Mouse (Mus musculus): ENCODE results near the gene Cox11. TPM values are rescaled to one million over a fixed set of nuclear protein-coding genes. Genes with fewer than 3 reads are reported as not detected.

The Cox11 gene
- polyA plus RNA-seq, 1 experiment = 9.5 TPM

DNA sequence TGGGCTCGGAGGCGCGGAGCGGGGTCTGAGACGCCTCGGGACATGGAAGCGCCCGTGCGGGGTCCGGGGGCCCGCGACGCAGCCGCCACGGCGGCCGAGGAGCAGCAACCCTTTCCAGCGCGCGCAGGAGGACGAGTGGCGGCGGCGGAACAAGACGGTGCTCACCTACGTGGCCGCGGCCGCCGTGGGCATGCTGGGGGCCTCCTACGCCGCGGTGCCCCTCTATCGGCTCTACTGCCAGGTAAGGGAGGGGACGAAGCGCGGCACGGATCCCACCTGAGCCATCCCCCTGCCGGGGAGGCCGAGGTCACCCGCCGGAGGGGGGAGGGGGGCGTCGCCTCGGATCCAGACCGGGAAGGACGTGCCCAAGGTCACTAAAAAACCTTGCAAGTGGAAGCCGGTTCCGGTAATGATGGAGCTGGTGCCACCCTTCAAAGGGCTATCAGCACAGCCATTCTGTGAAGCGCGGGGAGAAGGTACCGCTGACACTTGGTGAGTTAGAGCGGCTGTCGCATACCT is 398 bp downstream of the Cox11 start:
- H3K4me1 ChIP-seq (ENCODE audit: control insufficient read depth, insufficient read depth, insufficient read length) = no peaks in the 10 kb centered on the region; the same call in 1 of the 2 replicates
- H3K27ac ChIP-seq (ENCODE audit: insufficient read depth, low read length) = peak overlapping the region; percentile 80
- no peaks in the 10 kb centered on the region; the same call in 1 of the 2 replicates for H3K36me3 ChIP-seq (ENCODE audit: control insufficient read depth, insufficient read depth, low read length)
- no peak for TF ChIP-seq CTCF (IDR thresholded peaks at IDR 0.05; ENCODE audit: extremely low read depth, insufficient read depth, insufficient read length, insufficient replicate concordance)
- no peak for TF ChIP-seq POLR2A (IDR thresholded peaks at IDR 0.05; ENCODE audit: low read depth, low read length)
- no peaks in the 10 kb centered on the region for H3K27me3 ChIP-seq (ENCODE audit: control insufficient read depth, insufficient read depth, low read length)
- under 1% methylated on average over 49 of the region's 54 CpGs for WGBS
- DNase-seq (ENCODE audit: low read depth in 1 of 2, low spot score in 2 of 2) = no peak
- peak overlapping the region; percentile 84 for H3K4me3 ChIP-seq (ENCODE audit: extremely low read depth, insufficient read depth, insufficient read length)

DNA sequence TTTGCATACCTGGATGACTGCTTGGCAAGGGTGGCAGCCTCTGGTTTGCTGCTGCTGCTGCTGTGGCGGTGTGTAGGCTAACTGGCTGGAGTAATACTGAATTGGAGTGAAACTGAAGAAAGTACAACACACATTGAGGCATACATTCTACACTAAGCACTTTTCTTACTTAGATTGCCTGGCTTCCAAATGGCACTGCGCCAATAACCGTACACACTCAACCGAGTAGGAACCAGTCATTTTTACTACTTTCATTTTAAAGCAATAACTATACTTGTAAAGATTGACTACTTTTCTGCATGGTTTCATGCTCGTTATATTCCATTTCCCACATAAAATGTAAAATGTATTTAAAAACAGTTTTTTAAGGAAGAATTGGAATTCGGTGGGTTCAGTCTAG is 11.8 kb downstream of the Cox11 start:
- no peak overlapping the region for H3K4me3 ChIP-seq (ENCODE audit: extremely low read depth, insufficient read depth, insufficient read length)
- DNase-seq (ENCODE audit: low read depth in 1 of 2, low spot score in 2 of 2) = no peak
- 77% methylated on average over 6 of the region's 6 CpGs for WGBS
- peaks cover 18% of the 10 kb centered on the region for H3K36me3 ChIP-seq (ENCODE audit: control insufficient read depth, insufficient read depth, low read length)
- H3K27me3 ChIP-seq (ENCODE audit: control insufficient read depth, insufficient read depth, low read length) = no peaks in the 10 kb centered on the region
- no peak overlapping the region for H3K27ac ChIP-seq (ENCODE audit: insufficient read depth, low read length)
- no peaks in the 10 kb centered on the region for H3K4me1 ChIP-seq (ENCODE audit: control insufficient read depth, insufficient read depth, insufficient read length)
- TF ChIP-seq CTCF (IDR thresholded peaks at IDR 0.05; ENCODE audit: extremely low read depth, insufficient read depth, insufficient read length, insufficient replicate concordance) (no peak), POLR2A (IDR thresholded peaks at IDR 0.05; ENCODE audit: low read depth, low read length) (no peak)

DNA sequence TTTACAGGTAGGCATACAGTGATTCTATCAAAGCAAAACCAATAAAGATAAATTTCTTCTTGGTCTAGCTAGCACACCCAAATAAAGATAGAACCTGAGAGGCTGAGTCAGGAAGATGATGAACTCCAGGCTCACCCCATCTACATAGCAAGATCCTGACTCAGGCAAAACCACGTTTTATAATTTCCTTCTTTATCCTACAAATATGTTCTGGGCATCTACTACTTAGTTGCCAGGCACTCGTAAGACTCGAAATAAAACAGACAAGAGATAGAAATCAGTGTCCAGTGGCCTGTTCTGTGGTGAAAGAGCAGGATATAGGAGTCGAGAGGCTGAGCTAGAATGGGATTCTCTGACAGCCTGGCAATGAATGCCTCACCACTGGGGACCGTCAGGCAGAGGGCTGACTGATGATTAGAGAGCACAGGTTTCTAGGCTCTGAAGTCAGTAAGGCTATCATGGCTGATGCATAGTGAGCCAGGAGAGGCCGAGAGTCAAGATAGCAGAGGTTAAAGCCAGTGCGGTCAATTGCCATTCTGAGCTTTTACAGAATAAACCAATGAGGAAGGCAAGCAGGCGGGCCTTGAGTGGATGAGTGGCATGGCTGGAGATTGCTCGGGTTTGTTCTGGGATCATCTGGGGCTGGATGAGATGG is 12.4 kb downstream of the Cox11 start:
- 92% methylated on average over 9 of the region's 9 CpGs for WGBS
- no peak overlapping the region for H3K27ac ChIP-seq (ENCODE audit: insufficient read depth, low read length)
- H3K27me3 ChIP-seq (ENCODE audit: control insufficient read depth, insufficient read depth, low read length) = no peaks in the 10 kb centered on the region
- DNase-seq (ENCODE audit: low read depth in 1 of 2, low spot score in 2 of 2) = no peak
- TF ChIP-seq POLR2A (IDR thresholded peaks at IDR 0.05; ENCODE audit: low read depth, low read length) = no peak
- peaks cover 15% of the 10 kb centered on the region for H3K36me3 ChIP-seq (ENCODE audit: control insufficient read depth, insufficient read depth, low read length)
- H3K4me3 ChIP-seq (ENCODE audit: extremely low read depth, insufficient read depth, insufficient read length) = no peak overlapping the region
- H3K4me1 ChIP-seq (ENCODE audit: control insufficient read depth, insufficient read depth, insufficient read length) = no peaks in the 10 kb centered on the region

DNA sequence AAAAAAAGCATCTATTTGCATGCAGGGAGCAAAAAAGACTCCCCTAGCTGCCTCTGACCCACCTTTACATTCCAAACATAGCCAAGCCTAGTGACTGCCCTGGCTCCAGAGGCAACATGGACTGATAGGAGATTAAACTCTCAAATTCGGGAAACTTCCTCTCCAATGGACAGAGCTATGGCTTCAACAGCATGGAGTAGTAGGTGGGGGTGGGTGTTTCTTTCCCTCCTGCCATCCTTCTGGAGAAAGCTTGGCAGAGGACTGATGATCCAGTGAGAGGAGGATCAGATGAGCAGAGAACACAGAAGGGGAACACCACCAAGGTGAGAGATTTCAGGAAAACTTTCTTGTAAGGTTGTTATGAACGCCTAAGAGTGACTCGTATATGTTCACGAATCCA is 14.6 kb downstream of the Cox11 start:
- Histone ChIP-seq H3K4me1 (ENCODE audit: control insufficient read depth, insufficient read depth, insufficient read length) (no peaks in the 10 kb centered on the region), H3K27ac (ENCODE audit: insufficient read depth, low read length) (no peak overlapping the region), H3K27me3 (ENCODE audit: control insufficient read depth, insufficient read depth, low read length) (no peaks in the 10 kb centered on the region), H3K4me3 (ENCODE audit: extremely low read depth, insufficient read depth, insufficient read length) (no peak overlapping the region), H3K36me3 (ENCODE audit: control insufficient read depth, insufficient read depth, low read length) (peaks cover 8% of the 10 kb centered on the region)
- no peak for TF ChIP-seq POLR2A (IDR thresholded peaks at IDR 0.05; ENCODE audit: low read depth, low read length)
- no peak for DNase-seq (ENCODE audit: low read depth in 1 of 2, low spot score in 2 of 2)
- 94% methylated on average over 4 of the region's 4 CpGs for WGBS

DNA sequence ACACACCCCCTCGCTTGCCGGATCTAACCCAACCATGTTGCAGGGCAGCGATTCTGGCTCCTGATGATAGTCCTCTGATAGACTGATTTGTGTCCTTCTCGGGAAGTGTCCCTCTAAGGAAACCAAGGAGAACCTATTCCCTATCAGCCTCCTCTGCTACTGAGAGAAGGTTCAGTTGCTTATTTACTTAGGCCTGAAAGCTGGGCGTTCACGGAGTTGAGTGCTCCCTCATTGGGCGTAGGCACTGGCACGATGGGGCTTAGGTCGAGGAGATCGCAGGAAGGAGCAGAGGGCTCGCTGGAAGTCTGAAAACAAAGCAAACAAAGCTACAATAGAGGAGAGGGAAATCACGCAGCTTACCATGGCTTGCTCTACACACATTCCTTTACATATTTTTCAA is 19.6 kb downstream of the Cox11 start:
- peaks cover 1% of the 10 kb centered on the region; the same call in 1 of the 2 replicates for H3K36me3 ChIP-seq (ENCODE audit: control insufficient read depth, insufficient read depth, low read length)
- H3K27me3 ChIP-seq (ENCODE audit: control insufficient read depth, insufficient read depth, low read length) = no peaks in the 10 kb centered on the region
- no peaks in the 10 kb centered on the region for H3K4me1 ChIP-seq (ENCODE audit: control insufficient read depth, insufficient read depth, insufficient read length)
- no peak for DNase-seq (ENCODE audit: low read depth in 1 of 2, low spot score in 2 of 2)
- no peak overlapping the region for H3K27ac ChIP-seq (ENCODE audit: insufficient read depth, low read length)
- 94% methylated on average over 12 of the region's 12 CpGs for WGBS
- no peak overlapping the region for H3K4me3 ChIP-seq (ENCODE audit: extremely low read depth, insufficient read depth, insufficient read length)
- TF ChIP-seq CTCF (IDR thresholded peaks at IDR 0.05; ENCODE audit: extremely low read depth, insufficient read depth, insufficient read length, insufficient replicate concordance) (no peak), POLR2A (IDR thresholded peaks at IDR 0.05; ENCODE audit: low read depth, low read length) (no peak)

DNA sequence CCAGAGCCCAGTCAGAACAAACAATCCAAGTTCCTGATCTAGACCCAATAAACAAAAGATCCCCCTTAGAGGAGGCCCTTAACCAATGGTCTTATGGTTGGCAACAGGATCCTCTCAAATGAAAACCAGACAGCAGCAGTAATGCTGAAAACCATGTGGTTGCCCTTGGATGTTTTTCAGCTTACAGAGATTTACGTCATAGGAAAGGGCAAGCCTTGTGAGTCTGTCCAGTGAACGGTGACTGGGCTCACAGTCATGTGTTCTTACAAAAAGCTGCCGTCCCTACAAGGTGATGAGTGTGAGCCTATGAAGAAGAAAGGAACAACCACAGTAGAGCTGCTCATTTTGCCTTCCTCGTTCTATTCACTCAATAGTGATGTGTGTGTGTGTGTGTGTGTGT is 22.7 kb downstream of the Cox11 start:
- Histone ChIP-seq H3K4me1 (ENCODE audit: control insufficient read depth, insufficient read depth, insufficient read length) (no peaks in the 10 kb centered on the region), H3K4me3 (ENCODE audit: extremely low read depth, insufficient read depth, insufficient read length) (no peak overlapping the region), H3K27me3 (ENCODE audit: control insufficient read depth, insufficient read depth, low read length) (no peaks in the 10 kb centered on the region), H3K36me3 (ENCODE audit: control insufficient read depth, insufficient read depth, low read length) (no peaks in the 10 kb centered on the region), H3K27ac (ENCODE audit: insufficient read depth, low read length) (no peak overlapping the region)
- no peak for TF ChIP-seq POLR2A (IDR thresholded peaks at IDR 0.05; ENCODE audit: low read depth, low read length)
- WGBS = 91% methylated on average over 4 of the region's 4 CpGs
- no peak for DNase-seq (ENCODE audit: low read depth in 1 of 2, low spot score in 2 of 2)

DNA sequence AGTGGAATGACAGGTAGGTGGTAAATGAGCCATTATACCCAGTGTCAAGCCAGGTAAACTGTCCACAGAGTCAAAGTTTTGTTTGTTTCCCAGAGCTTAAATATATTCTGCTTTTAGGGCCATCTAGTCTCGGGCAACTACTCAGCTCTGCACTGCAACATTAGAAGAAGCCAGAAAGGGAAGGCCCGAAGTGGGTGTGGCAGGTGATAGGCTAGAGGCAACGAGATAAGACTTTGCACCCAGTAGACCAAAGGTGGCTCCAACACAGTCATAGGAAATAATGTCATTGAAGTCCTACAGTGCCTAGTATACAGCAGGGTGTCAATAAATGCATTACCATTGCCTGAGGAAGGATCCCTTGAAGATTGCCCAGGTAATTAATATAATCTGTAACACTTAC is 25.1 kb downstream of the Cox11 start:
- H3K36me3 ChIP-seq (ENCODE audit: control insufficient read depth, insufficient read depth, low read length) = no peaks in the 10 kb centered on the region
- no peak overlapping the region for H3K4me3 ChIP-seq (ENCODE audit: extremely low read depth, insufficient read depth, insufficient read length)
- 78% methylated on average over 3 of the region's 3 CpGs for WGBS
- DNase-seq (ENCODE audit: low read depth in 1 of 2, low spot score in 2 of 2) = no peak
- H3K4me1 ChIP-seq (ENCODE audit: control insufficient read depth, insufficient read depth, insufficient read length) = no peaks in the 10 kb centered on the region
- H3K27me3 ChIP-seq (ENCODE audit: control insufficient read depth, insufficient read depth, low read length) = no peaks in the 10 kb centered on the region
- H3K27ac ChIP-seq (ENCODE audit: insufficient read depth, low read length) = no peak overlapping the region
- no peak for TF ChIP-seq POLR2A (IDR thresholded peaks at IDR 0.05; ENCODE audit: low read depth, low read length)
- no peak for TF ChIP-seq CTCF (IDR thresholded peaks at IDR 0.05; ENCODE audit: extremely low read depth, insufficient read depth, insufficient read length, insufficient replicate concordance)
